Mouse (Mus musculus) heart, postnatal 0 days (tissue): ENCODE measurements around the gene Fgfr2.

Experiments
- CTCF ChIP-seq: IDR thresholded peaks from 2 replicates; pipeline ENCODE4 v1.5.1; 2016; ENCODE audit warnings: antibody characterized with exemption, control low read depth, low read depth
- EP300 ChIP-seq: IDR thresholded peaks from 2 replicates; pipeline ENCODE4 v1.6.1; 2016; ENCODE audit warnings: antibody characterized with exemption, low read depth

DNA sequence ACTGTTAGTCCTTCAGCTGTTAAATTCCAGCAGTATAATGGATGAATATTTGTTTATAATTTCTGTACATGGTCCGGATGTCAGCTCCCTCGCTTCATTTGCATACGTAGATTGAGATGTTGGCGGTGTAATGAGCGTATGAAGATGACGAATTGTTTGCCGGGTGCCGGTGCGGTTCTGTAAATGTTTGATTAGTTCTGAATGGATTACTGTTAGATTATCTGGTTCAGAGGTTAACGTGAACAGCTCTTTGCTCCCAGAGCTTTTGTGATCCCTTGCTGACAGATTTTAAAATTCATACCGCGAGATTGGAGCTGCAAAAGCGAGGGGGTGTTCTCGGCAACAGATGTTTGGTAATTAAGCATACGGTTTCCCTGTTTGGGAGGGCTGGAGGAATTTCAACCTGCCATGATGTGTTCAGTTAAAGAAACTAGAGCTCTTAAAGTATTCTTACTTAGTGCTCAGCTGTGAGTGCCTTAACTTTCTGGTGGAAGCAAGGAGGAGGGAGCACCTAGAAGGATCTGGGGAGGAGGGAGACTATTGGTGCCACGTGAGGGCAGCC, 1346.9 kb downstream of the Fgfr2 start:
- no peak for TF ChIP-seq EP300
- TF ChIP-seq CTCF = no peak
